Mouse (Mus musculus) ES-E14 (cell line): ENCODE measurements around the gene Acads.

ENCODE experiments used
- CHD2 ChIP-seq: IDR thresholded peaks from 2 replicates; pipeline ENCODE4 v1.6.1; 2014; ENCODE audit warnings: mild to moderate bottlenecking, low read depth, low read length, inconsistent platforms
- ZC3H11A ChIP-seq: IDR thresholded peaks from 2 replicates; pipeline ENCODE4 v1.6.1; 2012; ENCODE audit warnings: low read depth, mild to moderate bottlenecking, inconsistent platforms, low read length, borderline replicate concordance

- TF ChIP-seq CHD2 (no peak), ZC3H11A (no peak)
These were observed 33.2 kb upstream of the Acads start for GRCm38 (mm10) chr5:115152132-115152956.
